Mouse (Mus musculus): ENCODE measurements at regions not wholly inside any gene's neighbourhood (a gene's known extent, or its start where the extent isn't known, plus 50 kb on each side); places are given as distances from the start of the nearest gene placed in this dataset.

DNA sequence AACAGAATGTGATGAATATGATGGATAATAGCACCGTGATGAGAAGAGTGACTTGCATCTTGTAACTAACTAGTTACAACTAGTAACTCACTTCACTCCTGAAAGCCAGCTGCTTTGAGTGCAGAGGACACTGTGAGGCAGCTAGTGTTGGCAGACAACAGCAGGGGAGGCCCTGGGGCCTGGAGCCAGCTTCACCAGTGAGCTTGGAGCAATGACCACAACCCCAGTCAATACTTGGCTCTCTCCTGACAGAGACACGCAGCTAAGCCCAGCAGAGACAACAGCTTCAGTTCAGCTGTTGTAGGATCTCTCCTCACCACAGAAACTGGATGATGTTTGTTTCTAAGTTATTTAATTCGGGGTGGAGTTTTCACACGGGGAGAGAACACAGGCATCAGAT lies 209.6 kb upstream of the N4bp1 start:
- no peak overlapping the region for H3K9ac ChIP-seq (ENCODE audit: low read depth, low read length)
- H3K9me3 ChIP-seq (replicated peaks; ENCODE audit: control insufficient read depth, low read length, poor library complexity, severe bottlenecking) = no peaks in the 10 kb centered on the region
- no peak overlapping the region for H3K4me3 ChIP-seq (ENCODE audit: low read depth, low read length)
- 87% methylated on average over 4 of the region's 4 CpGs for whole genome bisulfite sequencing
- no peak overlapping the region for H3K4me2 ChIP-seq (ENCODE audit: low read length)
- no peaks in the 10 kb centered on the region for H3K27me3 ChIP-seq (ENCODE audit: control insufficient read depth, insufficient read depth, low read depth, low read length)
- H3K36me3 ChIP-seq (ENCODE audit: control insufficient read depth, insufficient read depth, low read length) = no peaks in the 10 kb centered on the region
- H3K27ac ChIP-seq (ENCODE audit: low read length) = no peak overlapping the region
- H3K4me1 ChIP-seq (ENCODE audit: control insufficient read depth, insufficient read depth, low read length) = no peaks in the 10 kb centered on the region
- ATAC-seq = no peak

DNA sequence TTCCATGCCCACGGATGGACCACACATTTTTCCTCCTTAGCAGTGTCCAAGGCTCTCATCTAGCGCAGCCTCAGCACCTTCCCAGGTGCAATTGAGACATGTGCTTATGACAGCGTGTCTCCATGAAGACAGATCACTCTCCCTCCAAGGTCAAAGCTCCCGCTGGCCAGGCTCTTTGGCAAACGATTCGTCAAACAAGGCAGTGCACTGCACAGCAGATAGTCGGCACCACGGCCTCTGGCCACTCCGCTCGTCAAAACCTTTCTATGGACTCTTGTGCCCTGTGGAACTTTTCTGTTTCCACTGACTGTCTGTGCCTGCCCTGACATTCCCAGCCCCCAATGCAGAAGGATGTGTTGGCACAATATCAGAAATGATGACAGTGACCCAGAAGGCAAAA lies 208.7 kb upstream of the N4bp1 start:
- Histone ChIP-seq H3K27ac (ENCODE audit: low read length) (no peak overlapping the region), H3K36me3 (ENCODE audit: control insufficient read depth, insufficient read depth, low read length) (no peaks in the 10 kb centered on the region), H3K9me3 (replicated peaks; ENCODE audit: control insufficient read depth, low read length, poor library complexity, severe bottlenecking) (no peaks in the 10 kb centered on the region), H3K4me1 (ENCODE audit: control insufficient read depth, insufficient read depth, low read length) (no peaks in the 10 kb centered on the region), H3K4me3 (ENCODE audit: low read depth, low read length) (no peak overlapping the region), H3K9ac (ENCODE audit: low read depth, low read length) (no peak overlapping the region), H3K4me2 (ENCODE audit: low read length) (no peak overlapping the region), H3K27me3 (ENCODE audit: control insufficient read depth, insufficient read depth, low read depth, low read length) (no peaks in the 10 kb centered on the region)
- no peak for ATAC-seq
- WGBS = 69% methylated on average over 10 of the region's 10 CpGs

DNA sequence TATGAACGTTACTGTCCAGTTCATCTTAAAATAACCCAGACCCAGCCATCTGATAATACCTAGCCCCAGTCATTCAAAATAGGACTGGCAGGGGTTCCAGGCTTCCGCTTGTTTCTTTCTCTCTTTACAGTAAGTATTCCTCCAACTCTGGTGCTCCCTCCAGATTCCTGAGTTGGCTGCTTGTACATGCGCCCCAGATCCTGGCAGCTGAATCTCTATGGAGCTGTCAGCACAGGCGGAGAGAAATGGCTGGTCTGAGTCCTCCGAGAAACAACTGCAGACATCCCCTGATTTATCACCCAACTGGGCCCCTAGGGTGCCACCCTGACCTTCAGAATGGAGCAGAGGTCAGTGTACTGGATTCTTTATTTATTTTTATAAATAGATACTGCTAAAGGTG lies 208.0 kb upstream of the N4bp1 start:
- Histone ChIP-seq H3K36me3 (ENCODE audit: control insufficient read depth, insufficient read depth, low read length) (no peaks in the 10 kb centered on the region), H3K4me2 (ENCODE audit: low read length) (no peak overlapping the region), H3K9ac (ENCODE audit: low read depth, low read length) (no peak overlapping the region), H3K4me1 (ENCODE audit: control insufficient read depth, insufficient read depth, low read length) (peaks cover under 1% of the 10 kb centered on the region; the same call in 1 of the 2 replicates), H3K4me3 (ENCODE audit: low read depth, low read length) (no peak overlapping the region), H3K9me3 (replicated peaks; ENCODE audit: control insufficient read depth, low read length, poor library complexity, severe bottlenecking) (no peaks in the 10 kb centered on the region), H3K27me3 (ENCODE audit: control insufficient read depth, insufficient read depth, low read depth, low read length) (no peaks in the 10 kb centered on the region), H3K27ac (ENCODE audit: low read length) (no peak overlapping the region)
- 76% methylated on average over 5 of the region's 5 CpGs for WGBS
- ATAC-seq = no peak

- Histone ChIP-seq H3K27me3 (ENCODE audit: control insufficient read depth, insufficient read depth, low read depth, low read length) (no peaks in the 10 kb centered on the region), H3K9me3 (replicated peaks; ENCODE audit: control insufficient read depth, low read length, poor library complexity, severe bottlenecking) (no peaks in the 10 kb centered on the region), H3K4me1 (ENCODE audit: control insufficient read depth, insufficient read depth, low read length) (peaks cover 15% of the 10 kb centered on the region), H3K36me3 (ENCODE audit: control insufficient read depth, insufficient read depth, low read length) (no peaks in the 10 kb centered on the region), H3K4me3 (ENCODE audit: low read depth, low read length) (no peak overlapping the region), H3K9ac (ENCODE audit: low read depth, low read length) (no peak overlapping the region; the same call in 1 of the 2 replicates), H3K4me2 (ENCODE audit: low read length) (no peak overlapping the region), H3K27ac (ENCODE audit: low read length) (0 out of 2 replicates have a peak overlapping the region, but pooled peaks have one; percentile 60)
- 26% methylated on average over 9 of the region's 9 CpGs for WGBS
- ATAC-seq = 0 out of 2 replicates have a peak, but pooled peaks have one; percentile 51
These were observed 202.5 kb upstream of the N4bp1 start for GRCm38 (mm10) chr8:87087451-87088095.

GRCm38 (mm10) chr8:87078260-87078659 lies 193.2 kb upstream of the N4bp1 start:
- no peak overlapping the region for H3K9ac ChIP-seq (ENCODE audit: low read depth, low read length)
- H3K4me2 ChIP-seq (ENCODE audit: low read length) = no peak overlapping the region
- H3K36me3 ChIP-seq (ENCODE audit: control insufficient read depth, insufficient read depth, low read length) = no peaks in the 10 kb centered on the region
- H3K27ac ChIP-seq (ENCODE audit: low read length) = no peak overlapping the region
- H3K4me3 ChIP-seq (ENCODE audit: low read depth, low read length) = no peak overlapping the region
- no peaks in the 10 kb centered on the region for H3K4me1 ChIP-seq (ENCODE audit: control insufficient read depth, insufficient read depth, low read length)
- no peaks in the 10 kb centered on the region for H3K27me3 ChIP-seq (ENCODE audit: control insufficient read depth, insufficient read depth, low read depth, low read length)
- WGBS = 53% methylated on average over 6 of the region's 6 CpGs
- H3K9me3 ChIP-seq (replicated peaks; ENCODE audit: control insufficient read depth, low read length, poor library complexity, severe bottlenecking) = no peaks in the 10 kb centered on the region
- no peak for ATAC-seq

DNA sequence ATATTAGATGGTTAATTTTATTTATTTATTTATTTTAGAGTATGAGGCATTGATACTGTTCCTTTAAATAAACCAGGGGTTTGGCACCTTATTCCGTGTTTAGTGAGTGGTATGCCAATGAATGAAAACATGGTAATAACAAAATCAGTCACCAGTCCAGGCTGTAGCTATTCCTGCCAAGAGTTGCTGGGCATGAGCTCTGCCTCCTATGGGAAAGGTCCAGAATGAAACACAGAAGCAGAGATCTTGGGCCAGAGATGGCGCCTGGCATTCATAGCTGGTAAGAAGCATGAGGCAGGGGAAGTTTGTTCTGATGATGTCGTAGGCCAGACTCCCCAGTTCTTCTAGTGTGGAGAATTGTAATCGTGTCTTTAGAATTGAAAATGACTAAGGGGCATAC lies 190.9 kb upstream of the N4bp1 start:
- no peaks in the 10 kb centered on the region for H3K27me3 ChIP-seq (ENCODE audit: control insufficient read depth, insufficient read depth, low read depth, low read length)
- H3K9me3 ChIP-seq (replicated peaks; ENCODE audit: control insufficient read depth, low read length, poor library complexity, severe bottlenecking) = no peaks in the 10 kb centered on the region
- no peak overlapping the region for H3K4me3 ChIP-seq (ENCODE audit: low read depth, low read length)
- no peaks in the 10 kb centered on the region for H3K36me3 ChIP-seq (ENCODE audit: control insufficient read depth, insufficient read depth, low read length)
- no peak overlapping the region for H3K27ac ChIP-seq (ENCODE audit: low read length)
- no peak overlapping the region for H3K4me2 ChIP-seq (ENCODE audit: low read length)
- H3K4me1 ChIP-seq (ENCODE audit: control insufficient read depth, insufficient read depth, low read length) = no peaks in the 10 kb centered on the region
- no peak for ATAC-seq
- 85% methylated on average over 4 of the region's 4 CpGs for WGBS
- H3K9ac ChIP-seq (ENCODE audit: low read depth, low read length) = no peak overlapping the region

DNA sequence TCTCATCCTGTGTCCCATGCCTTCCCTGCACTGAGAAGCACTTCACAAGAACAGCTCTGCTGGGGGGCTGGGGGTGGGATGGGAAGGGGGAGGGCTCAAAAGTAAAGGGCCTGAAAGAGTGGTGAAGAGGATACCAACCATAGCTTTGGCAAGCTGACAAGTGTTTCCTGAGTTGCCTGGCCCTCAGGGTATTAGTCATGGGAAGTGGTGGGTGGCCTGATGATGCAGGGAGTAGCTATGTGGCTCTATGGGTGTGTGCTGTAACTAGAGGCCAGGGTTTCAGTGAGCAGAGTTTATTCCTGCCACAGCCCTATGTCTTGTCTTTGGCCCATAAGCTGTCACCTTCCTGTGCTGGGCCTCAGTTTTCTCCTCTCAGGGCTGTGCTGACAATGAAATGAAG lies 186.2 kb upstream of the N4bp1 start:
- no peaks in the 10 kb centered on the region for H3K4me1 ChIP-seq (ENCODE audit: control insufficient read depth, insufficient read depth, low read length)
- H3K27ac ChIP-seq (ENCODE audit: low read length) = no peak overlapping the region
- H3K9me3 ChIP-seq (replicated peaks; ENCODE audit: control insufficient read depth, low read length, poor library complexity, severe bottlenecking) = no peaks in the 10 kb centered on the region
- H3K4me2 ChIP-seq (ENCODE audit: low read length) = no peak overlapping the region
- H3K36me3 ChIP-seq (ENCODE audit: control insufficient read depth, insufficient read depth, low read length) = no peaks in the 10 kb centered on the region
- H3K9ac ChIP-seq (ENCODE audit: low read depth, low read length) = no peak overlapping the region
- H3K4me3 ChIP-seq (ENCODE audit: low read depth, low read length) = no peak overlapping the region
- no peak for ATAC-seq
- H3K27me3 ChIP-seq (ENCODE audit: control insufficient read depth, insufficient read depth, low read depth, low read length) = no peaks in the 10 kb centered on the region

DNA sequence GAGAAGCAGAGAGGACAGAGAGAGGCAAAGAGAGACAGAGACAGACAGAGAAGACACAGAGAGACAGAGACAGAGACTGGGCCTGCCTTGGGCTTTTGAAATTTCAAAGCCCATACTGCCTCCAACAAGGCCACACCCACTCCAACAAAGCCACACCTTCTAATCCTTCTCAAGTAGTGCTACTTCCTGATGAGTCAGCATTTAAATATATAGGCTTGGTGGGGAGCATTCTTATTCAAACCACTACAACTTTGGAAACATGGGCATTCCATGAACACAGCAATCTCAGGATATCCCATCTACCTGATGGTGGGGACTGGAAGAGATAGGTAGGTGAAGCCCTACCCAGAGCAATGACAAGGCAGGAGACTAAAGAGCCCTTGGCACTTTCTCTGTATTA lies 182.0 kb upstream of the N4bp1 start:
- Histone ChIP-seq H3K4me2 (ENCODE audit: low read length) (no peak overlapping the region), H3K27me3 (ENCODE audit: control insufficient read depth, insufficient read depth, low read depth, low read length) (no peaks in the 10 kb centered on the region)
- ATAC-seq = no peak

GRCm38 (mm10) chr8:87064768-87065167 lies 179.7 kb upstream of the N4bp1 start:
- H3K27ac ChIP-seq (ENCODE audit: low read length) = peak overlapping the region; percentile 17; the same call in 1 of the 2 replicates
- no peak overlapping the region for H3K4me3 ChIP-seq (ENCODE audit: low read depth, low read length)
- no peaks in the 10 kb centered on the region for H3K9me3 ChIP-seq (replicated peaks; ENCODE audit: control insufficient read depth, low read length, poor library complexity, severe bottlenecking)
- WGBS = 66% methylated on average over 9 of the region's 9 CpGs
- no peaks in the 10 kb centered on the region for H3K27me3 ChIP-seq (ENCODE audit: control insufficient read depth, insufficient read depth, low read depth, low read length)
- 0 out of 2 replicates have a peak, but pooled peaks have one; percentile 5 for ATAC-seq
- peaks cover 6% of the 10 kb centered on the region; the same call in 1 of the 2 replicates for H3K4me1 ChIP-seq (ENCODE audit: control insufficient read depth, insufficient read depth, low read length)
- H3K36me3 ChIP-seq (ENCODE audit: control insufficient read depth, insufficient read depth, low read length) = no peaks in the 10 kb centered on the region
- no peak overlapping the region for H3K9ac ChIP-seq (ENCODE audit: low read depth, low read length)
- H3K4me2 ChIP-seq (ENCODE audit: low read length) = no peak overlapping the region

More for the DNA sequence above, 182.0 kb upstream of the N4bp1 start:
- Histone ChIP-seq H3K9ac (ENCODE audit: low read depth, low read length) (no peak overlapping the region), H3K4me3 (ENCODE audit: low read depth, low read length) (no peak overlapping the region), H3K9me3 (replicated peaks; ENCODE audit: control insufficient read depth, low read length, poor library complexity, severe bottlenecking) (no peaks in the 10 kb centered on the region), H3K27ac (ENCODE audit: low read length) (no peak overlapping the region), H3K36me3 (ENCODE audit: control insufficient read depth, insufficient read depth, low read length) (no peaks in the 10 kb centered on the region), H3K4me1 (ENCODE audit: control insufficient read depth, insufficient read depth, low read length) (peaks cover 6% of the 10 kb centered on the region; the same call in 1 of the 2 replicates)

Data from midbrain, embryonic 16.5 days (tissue).